Comparison of ENCODE assay signal across 28 mouse cellular contexts in the genomic region with DNA sequence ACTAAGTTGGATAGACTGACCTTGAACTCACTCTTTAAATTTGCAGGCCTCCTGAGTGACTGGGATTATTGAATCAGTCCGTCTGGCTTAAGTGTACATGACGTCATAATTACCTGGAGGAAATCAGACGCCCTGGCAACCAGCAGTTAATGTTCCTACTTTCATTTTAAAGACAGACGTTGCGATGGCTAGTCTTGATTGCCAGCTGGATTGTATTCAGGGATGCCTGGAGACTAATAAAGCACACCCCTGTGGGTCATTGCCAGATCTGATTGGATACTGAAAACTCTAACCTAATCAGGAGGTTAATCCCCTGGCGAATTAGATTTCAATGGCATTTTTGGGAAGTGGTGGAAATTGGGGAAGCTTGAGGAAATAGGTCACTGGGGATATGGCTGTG. TPM values are rescaled to one million over a fixed set of nuclear protein-coding genes. Genes with fewer than 3 reads are reported as not detected.
DNase-seq lines count a peak whose midpoint lies in the region; ATAC-seq and TF ChIP-seq lines count a peak whose summit lies in the region.
"Had no signal": no experiment of that assay in that cellular context is flagged by ENCODE, and none has a peak within 500 bp of the region (broad histone marks: within the 10 kb centered on the region; RNA-seq: fewer than 3 reads in every experiment).

No protein-coding gene starts in this region.

- 19% methylated on average over 6 of the region's 6 CpGs for WGBS in limb, embryonic 14.5 days
- WGBS in limb, embryonic 10.5 days = 51% methylated on average over 6 of the region's 6 CpGs
- 34% methylated on average over 6 of the region's 6 CpGs for WGBS in cerebellum, adult 2 months

- H3K27ac ChIP-seq in limb, embryonic 14.5 days (replicated peaks; ENCODE audit: low read depth, low read length) = no peak overlapping the region
- no peak overlapping the region for H3K27ac ChIP-seq in limb, embryonic 10.5 days
- no peak overlapping the region for H3K27ac ChIP-seq in cerebellum, adult 2 months (ENCODE audit: insufficient read depth, low read length)
- H3K27ac ChIP-seq: embryonic facial prominence, embryonic 15.5 days; forebrain, embryonic 15.5 days; hindbrain, embryonic 10.5 days; hindbrain, embryonic 15.5 days; limb, embryonic 12.5 days; liver, embryonic 13.5 days; neural tube, embryonic 15.5 days had no signal

- TF ChIP-seq POLR2A in limb, embryonic 14.5 days (IDR thresholded peaks at IDR 0.05; ENCODE audit: borderline replicate concordance, extremely low read depth, insufficient read depth, insufficient read length) = no peak
- TF ChIP-seq POLR2A in cerebellum, adult 2 months (IDR thresholded peaks at IDR 0.05; ENCODE audit: borderline replicate concordance, insufficient read depth, low read length) = no peak

- no peaks in the 10 kb centered on the region for H3K9me3 ChIP-seq in limb, embryonic 14.5 days (ENCODE audit: control insufficient read depth, low read length)
- H3K9me3 ChIP-seq in limb, embryonic 10.5 days (replicated peaks) = no peaks in the 10 kb centered on the region
- H3K9me3 ChIP-seq: embryonic facial prominence, embryonic 15.5 days; forebrain, embryonic 15.5 days; hindbrain, embryonic 10.5 days; hindbrain, embryonic 15.5 days; limb, embryonic 12.5 days; liver, embryonic 13.5 days; neural tube, embryonic 15.5 days had no signal

- H3K4me2 ChIP-seq in limb, embryonic 14.5 days (replicated peaks; ENCODE audit: low read depth, low read length, severe bottlenecking) = no peak overlapping the region
- H3K4me2 ChIP-seq: embryonic facial prominence, embryonic 15.5 days; forebrain, embryonic 15.5 days; hindbrain, embryonic 15.5 days; limb, embryonic 12.5 days; liver, embryonic 13.5 days; neural tube, embryonic 15.5 days had no signal

- H3K36me3 ChIP-seq in limb, embryonic 14.5 days (ENCODE audit: control insufficient read depth, insufficient read depth, low read length) = no peaks in the 10 kb centered on the region
- H3K36me3 ChIP-seq in limb, embryonic 10.5 days = no peaks in the 10 kb centered on the region
- H3K36me3 ChIP-seq: embryonic facial prominence, embryonic 15.5 days; forebrain, embryonic 15.5 days; hindbrain, embryonic 10.5 days; hindbrain, embryonic 15.5 days; limb, embryonic 12.5 days; neural tube, embryonic 15.5 days had no signal

- ATAC-seq in limb, embryonic 14.5 days (ENCODE audit: low FRiP score, low read depth) = no peak
- ATAC-seq: forebrain, embryonic 15.5 days; inflammation-experienced regulatory T-cells, adult 6 months; lung, postnatal 0 days; Patski had no signal

- H3K9ac ChIP-seq in limb, embryonic 14.5 days (ENCODE audit: low read depth, low read length, severe bottlenecking) = no peak overlapping the region
- H3K9ac ChIP-seq: embryonic facial prominence, embryonic 15.5 days; forebrain, embryonic 15.5 days; hindbrain, embryonic 15.5 days; limb, embryonic 12.5 days; liver, embryonic 13.5 days; neural tube, embryonic 15.5 days had no signal

- H3K4me3 ChIP-seq in limb, embryonic 14.5 days (replicated peaks; ENCODE audit: low read length) = no peak overlapping the region
- H3K4me3 ChIP-seq in limb, embryonic 10.5 days = no peak overlapping the region
- no peak overlapping the region for H3K4me3 ChIP-seq in cerebellum, adult 2 months (replicated peaks; ENCODE audit: insufficient read depth, low read depth, low read length)
- H3K4me3 ChIP-seq: embryonic facial prominence, embryonic 15.5 days; forebrain, embryonic 15.5 days; hindbrain, embryonic 10.5 days; hindbrain, embryonic 15.5 days; limb, embryonic 12.5 days; liver, embryonic 13.5 days; neural tube, embryonic 15.5 days had no signal

- peak; percentile 5 for DNase-seq in embryo, embryonic 11 days
- no peak for DNase-seq in embryo, embryonic 9.5 days (ENCODE audit: extremely low spot score)
- peak; percentile 51 for DNase-seq in limb, embryonic 14.5 days (ENCODE audit: low spot score)
- no peak for DNase-seq in limb, embryonic 10.5 days (ENCODE audit: low spot score)
- peak; percentile 13 for DNase-seq in forelimb bud, embryonic 11.5 days (ENCODE audit: low read depth, low spot score)
- DNase-seq in frontal cortex, postnatal 10 days (ENCODE audit: low spot score in 2 of 2) = no peak
- no peak for DNase-seq in cerebellum, adult 2 months
- DNase-seq: adrenal gland, postnatal 14 days; cerebellum, adult 18-20 months; cerebellum, postnatal 14 days; heart, postnatal 14 days; kidney, adult 18-20 months; kidney, postnatal 10 days; liver, embryonic 13.5 days; midbrain, embryonic 14.5 days; right cerebral cortex, postnatal 25 days; spleen, adult 18-20 months; thymus, postnatal 14 days had no signal

- no peaks in the 10 kb centered on the region for H3K27me3 ChIP-seq in limb, embryonic 14.5 days (ENCODE audit: control insufficient read depth, insufficient read depth, low read length)
- no peaks in the 10 kb centered on the region for H3K27me3 ChIP-seq in limb, embryonic 10.5 days (ENCODE audit: low read depth, poor library complexity, severe bottlenecking)
- no peaks in the 10 kb centered on the region for H3K27me3 ChIP-seq in cerebellum, adult 2 months (ENCODE audit: control insufficient read depth, insufficient read depth, low read length)
- H3K27me3 ChIP-seq: CH12.LX; embryonic facial prominence, embryonic 15.5 days; forebrain, embryonic 15.5 days; hindbrain, embryonic 15.5 days; limb, embryonic 12.5 days; liver, embryonic 13.5 days; neural tube, embryonic 15.5 days; Patski had no signal

- H3K4me1 ChIP-seq in limb, embryonic 14.5 days (ENCODE audit: control insufficient read depth, insufficient read depth, low read length) = peaks cover 14% of the 10 kb centered on the region
- peaks cover 14% of the 10 kb centered on the region for H3K4me1 ChIP-seq in limb, embryonic 10.5 days
- H3K4me1 ChIP-seq in cerebellum, adult 2 months (ENCODE audit: control insufficient read depth, insufficient read depth, low read length) = no peaks in the 10 kb centered on the region; the same call in none of the 2 replicates

- TF ChIP-seq CTCF in cerebellum, adult 2 months (IDR thresholded peaks at IDR 0.05; ENCODE audit: borderline replicate concordance, insufficient read depth, low read depth, low read length) = no peak

RNA-seq across cellular contexts. Expression of a gene that starts 3.5 kb away (rescaled TPM):
- 46.6 and 54.9 TPM in 2 replicates for polyA plus RNA-seq in limb, embryonic 14.5 days (2012; rRNA removed)
- polyA plus RNA-seq in limb, embryonic 14.5 days (2014; fragmentation: Nextera tagmentation; extraction: Ambion mirVana) = 94.5 TPM in 2 replicates
- 110 and 116 TPM in 2 replicates for polyA plus RNA-seq in limb, embryonic 10.5 days (2016; fragmentation: Nextera tagmentation; extraction: Ambion mirVana)
- polyA plus RNA-seq in cerebellum, adult 2 months (2012; rRNA removed) = 46.0 and 50.4 TPM in 2 replicates

Comparison
In these comparisons a context has a peak if more than half of its experiments do, and no peak if none do; other contexts are left out.
1. DNase-seq: peak in embryo, embryonic 11 days (single experiment), limb, embryonic 14.5 days (single experiment) and forelimb bud, embryonic 11.5 days (single experiment); none in embryo, embryonic 9.5 days (single experiment), limb, embryonic 10.5 days (single experiment), frontal cortex, postnatal 10 days (0 of 2) and cerebellum, adult 2 months (0 of 2).